Mouse (Mus musculus): ENCODE results near the gene Paqr5.

Paqr5 gene

DNA sequence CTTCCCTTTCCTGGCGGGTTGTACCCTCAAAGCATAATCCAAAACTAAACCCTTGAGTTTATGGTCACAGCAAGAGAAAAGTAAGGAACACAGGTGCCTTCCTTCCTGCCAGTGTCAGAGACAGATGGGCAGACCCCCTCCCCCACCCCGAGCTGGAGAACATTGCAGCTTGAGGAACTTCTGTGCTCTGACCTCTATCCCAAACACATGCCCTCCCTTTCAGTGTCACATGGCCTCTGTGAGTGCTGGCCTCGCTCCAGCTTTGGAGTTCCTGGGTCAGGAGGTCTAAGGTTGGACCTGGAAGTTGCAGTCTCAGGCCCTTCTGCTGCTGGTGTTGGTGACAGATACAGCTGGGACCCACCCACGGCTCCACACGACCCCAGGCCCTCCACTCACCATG is 65.9 kb downstream of the Paqr5 start:
- no peak for DNase-seq (ENCODE audit: low read depth, low spot score)

- no peak for DNase-seq (ENCODE audit: low read depth, low spot score)
Observed at GRCm38 (mm10) chr9:61959921-61960569, 66.6 kb downstream of the Paqr5 start.

GRCm38 (mm10) chr9:61954707-61955106 is 71.9 kb downstream of the Paqr5 start:
- DNase-seq (ENCODE audit: low read depth, low spot score): no peak

DNA sequence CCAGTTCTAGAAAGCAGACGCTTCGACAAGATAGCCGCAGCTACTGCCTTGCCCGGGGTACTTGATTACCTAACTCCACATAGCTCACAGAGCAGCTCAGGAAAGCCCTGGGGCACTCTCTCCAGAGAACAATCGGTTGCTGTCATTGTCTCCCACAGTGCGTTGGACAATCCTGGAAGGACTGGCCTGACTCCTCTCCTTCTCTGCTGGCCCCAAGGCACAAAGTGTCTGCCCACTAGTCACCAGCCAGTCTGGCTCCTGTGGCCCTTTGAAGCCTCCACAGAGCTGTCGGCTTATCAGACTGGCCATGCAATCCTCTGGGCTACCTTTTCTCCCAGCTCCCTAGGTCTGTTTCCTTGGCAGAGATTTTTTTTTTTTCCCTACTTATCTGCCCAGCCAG is 74.4 kb downstream of the Paqr5 start:
- DNase-seq (ENCODE audit: low read depth, low spot score): no peak

- DNase-seq (ENCODE audit: low read depth, low spot score): peak; percentile 68
Observed at GRCm38 (mm10) chr9:61947402-61948346, 79.0 kb downstream of the Paqr5 start.

DNA sequence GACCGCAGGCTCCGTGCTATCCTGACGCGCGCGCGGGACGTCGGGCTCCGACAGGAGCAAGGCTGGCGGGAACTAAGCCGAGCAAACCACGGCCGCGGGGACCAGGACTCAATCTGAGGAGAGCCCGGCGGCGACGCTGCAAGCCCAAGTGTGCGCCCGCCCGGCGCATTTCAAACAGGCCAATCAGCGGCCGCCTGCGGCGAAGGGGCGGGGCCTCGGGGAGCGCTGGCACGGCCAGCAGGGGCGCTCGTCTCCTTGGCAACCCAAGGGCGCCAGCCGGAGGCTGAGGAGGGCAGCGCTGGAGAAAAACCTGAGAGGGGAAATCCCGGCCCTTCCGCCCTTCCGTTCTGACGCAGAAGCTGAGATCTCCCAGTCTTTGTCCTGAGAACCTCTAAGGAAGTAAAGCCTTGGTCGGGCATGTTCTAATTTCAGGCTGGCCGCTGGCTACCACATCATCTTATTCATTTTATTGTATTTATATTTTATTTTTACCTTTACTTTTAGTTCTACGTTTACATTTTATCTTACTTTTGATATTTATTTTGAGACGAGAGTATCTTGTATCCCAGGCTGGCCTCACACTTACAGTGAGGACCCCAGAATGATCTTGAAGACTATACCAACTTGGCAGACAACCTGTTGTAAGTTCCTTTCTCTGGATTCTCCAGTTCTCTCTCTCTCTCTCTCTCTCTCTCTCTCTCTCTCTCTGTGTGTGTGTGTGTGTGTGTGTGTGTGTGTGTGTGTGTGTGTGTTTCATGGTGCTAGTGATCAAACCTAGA is 79.8 kb downstream of the Paqr5 start, which contains the start of gene Kif23:
Gene Kif23, minus strand, starts transcription at position 152 of the 779 bp plus-strand sequence.
- peak; percentile 84 for DNase-seq (ENCODE audit: low read depth, low spot score)

DNA sequence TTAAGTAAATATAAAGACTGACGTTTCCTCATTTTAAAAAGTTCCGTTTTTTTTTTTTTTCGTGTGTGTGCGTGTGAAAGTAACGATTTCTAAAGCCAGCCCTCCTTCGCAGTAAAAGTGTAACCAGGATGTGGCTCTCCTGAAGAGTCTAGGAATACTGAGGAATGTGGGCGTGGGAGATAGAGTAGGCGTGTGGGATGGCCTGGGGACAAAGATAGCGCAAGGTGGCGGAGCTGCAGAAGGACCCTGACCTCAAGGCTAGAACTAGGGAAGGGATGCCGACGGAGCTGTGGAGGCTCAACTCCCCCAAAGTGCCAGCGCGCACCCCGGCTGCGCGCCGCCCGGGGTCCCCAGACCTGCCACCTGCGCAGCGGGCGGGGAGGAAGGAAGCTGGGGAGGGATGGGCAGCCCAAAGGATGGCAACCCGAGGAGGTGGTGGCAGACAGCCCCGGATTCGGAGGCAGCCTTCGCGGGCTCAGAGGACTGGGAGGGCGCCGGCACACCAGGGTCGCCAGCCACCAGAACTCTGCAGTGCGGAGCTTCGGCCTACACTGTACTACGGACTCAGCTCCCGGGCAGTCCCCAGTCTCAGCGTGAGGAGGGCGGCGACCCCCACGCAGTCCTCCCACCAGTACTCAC is 80.6 kb downstream of the Paqr5 start:
- no peak for DNase-seq (ENCODE audit: low read depth, low spot score)

DNA sequence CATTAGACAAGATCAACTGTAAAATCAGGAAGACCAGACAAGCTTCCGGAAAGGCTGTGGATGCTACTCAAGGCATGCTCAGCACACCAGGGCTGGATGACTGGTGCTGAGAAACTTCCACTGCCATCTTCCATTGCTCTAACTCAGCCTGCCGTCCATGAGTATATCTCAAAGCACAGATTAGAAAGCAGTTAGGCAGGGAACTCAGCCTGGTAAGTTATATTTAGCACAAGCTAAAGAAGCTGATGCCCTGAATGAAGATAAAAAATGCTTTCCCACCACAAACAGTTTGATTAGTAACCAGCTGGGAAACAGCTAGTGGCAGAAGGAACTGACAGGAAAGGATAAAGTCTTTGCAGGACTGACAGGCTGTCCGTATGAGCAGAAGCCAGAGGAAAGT is 85.6 kb downstream of the Paqr5 start:
- DNase-seq (ENCODE audit: low read depth, low spot score): no peak

GRCm38 (mm10) chr9:61933333-61933732 is 93.3 kb downstream of the Paqr5 start:
- no peak for DNase-seq (ENCODE audit: low read depth, low spot score)

DNA sequence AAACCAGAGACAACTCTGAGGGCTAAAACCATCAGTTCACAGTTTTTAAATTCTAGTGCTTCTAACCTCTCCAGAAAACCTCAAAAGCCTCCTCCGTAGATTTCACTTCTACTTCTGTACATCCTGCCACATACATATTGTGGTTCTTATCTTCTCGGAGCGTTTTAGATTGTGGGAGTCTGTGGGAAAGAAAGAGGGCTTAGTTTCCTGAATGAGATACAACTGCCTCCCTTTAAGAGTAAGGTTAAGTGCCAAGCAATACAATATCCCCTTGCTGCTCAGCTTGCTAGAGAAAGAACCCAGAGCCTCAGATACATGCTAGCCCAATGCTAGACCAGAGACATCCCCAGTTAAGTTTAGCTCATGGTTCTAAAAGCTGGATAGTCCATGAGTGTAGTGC is 94.6 kb downstream of the Paqr5 start:
- DNase-seq (ENCODE audit: low read depth, low spot score): no peak

DNA sequence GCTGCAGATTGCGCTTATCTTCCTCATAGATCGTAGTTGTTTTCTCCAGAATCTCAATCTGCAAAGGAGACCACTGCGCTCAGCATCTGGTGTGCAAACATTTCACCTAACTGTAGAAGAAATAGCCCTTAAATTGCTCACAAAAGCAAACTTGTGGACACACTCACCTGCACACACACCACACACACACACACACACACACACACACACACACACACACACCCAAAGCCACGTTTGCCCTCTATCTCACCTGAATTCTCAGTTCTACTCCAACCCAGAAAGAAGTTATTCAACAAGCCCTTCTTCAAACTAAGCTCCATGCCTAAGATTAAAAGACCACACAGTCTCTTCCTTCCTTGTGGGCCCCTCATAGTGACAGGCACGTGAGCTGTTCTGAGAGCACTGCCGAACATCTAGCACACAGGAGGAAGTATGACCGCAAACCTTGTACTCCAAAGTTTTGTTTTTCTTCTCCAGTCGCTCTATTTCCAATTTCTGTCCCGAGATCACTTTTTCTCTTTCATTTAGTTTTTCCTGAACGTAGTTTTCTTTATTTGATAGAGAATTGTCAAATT is 101.5 kb downstream of the Paqr5 start:
- DNase-seq (ENCODE audit: low read depth, low spot score): no peak

GRCm38 (mm10) chr9:61920331-61920730 is 106.3 kb downstream of the Paqr5 start:
- no peak for DNase-seq (ENCODE audit: low read depth, low spot score)

GRCm38 (mm10) chr9:61919464-61919863 is 107.2 kb downstream of the Paqr5 start:
- DNase-seq (ENCODE audit: low read depth, low spot score): no peak

GRCm38 (mm10) chr9:61917436-61917835 is 109.2 kb downstream of the Paqr5 start:
- DNase-seq (ENCODE audit: low read depth, low spot score): no peak

DNA sequence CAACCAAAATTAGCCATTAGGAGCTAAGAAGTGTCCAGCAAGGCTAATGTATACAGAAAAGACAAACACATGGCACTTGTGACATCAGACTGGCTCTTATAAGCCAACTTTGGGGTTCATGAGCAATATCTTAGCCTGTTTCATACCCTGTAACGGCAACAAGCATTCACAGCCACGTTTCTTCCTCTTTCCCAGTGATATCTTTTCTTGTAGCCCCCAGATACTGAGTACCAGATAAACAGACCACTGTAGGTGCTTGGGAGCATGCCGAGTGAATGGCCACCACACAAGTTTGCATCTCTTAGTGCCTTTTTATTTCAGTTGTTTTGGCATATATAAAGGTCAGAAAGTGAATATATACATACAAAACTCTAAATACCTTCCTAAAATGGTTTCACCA is 109.7 kb downstream of the Paqr5 start:
- no peak for DNase-seq (ENCODE audit: low read depth, low spot score)

DNA sequence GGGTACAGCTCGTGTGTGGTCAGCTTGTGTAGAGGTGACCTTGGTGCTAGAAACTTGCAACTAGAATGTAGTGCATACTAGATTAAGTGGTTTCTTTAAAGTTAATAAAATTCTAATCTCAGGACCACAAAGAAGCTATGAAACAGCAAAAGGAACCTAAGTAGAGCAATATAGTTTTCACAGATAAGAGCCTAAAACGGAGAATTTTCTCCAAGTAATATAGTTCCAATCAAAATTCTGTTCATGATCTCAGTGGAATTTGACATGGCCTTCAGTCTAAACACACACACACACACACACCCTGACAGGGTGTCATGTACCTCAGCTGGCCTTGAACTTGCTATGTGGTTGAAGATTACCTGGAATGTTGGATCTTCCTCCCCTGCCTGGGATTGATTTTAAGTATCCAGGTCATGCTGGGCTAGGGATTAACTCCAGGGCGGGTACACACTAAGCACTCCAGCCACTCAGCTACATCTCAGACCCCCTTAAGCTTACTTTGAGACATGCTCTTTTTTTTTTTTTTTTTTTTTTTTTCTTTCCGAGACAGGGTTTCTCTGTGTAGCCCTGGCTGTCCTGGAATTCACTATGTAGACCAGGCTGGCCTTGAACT is 111.2 kb downstream of the Paqr5 start:
- no peak for DNase-seq (ENCODE audit: low read depth, low spot score)

GRCm38 (mm10) chr9:61914917-61915300 is 111.7 kb downstream of the Paqr5 start:
- DNase-seq (ENCODE audit: low read depth, low spot score): no peak

GRCm38 (mm10) chr9:61914203-61914916 is 112.3 kb downstream of the Paqr5 start, which contains the start of gene Rplp1:
Gene Rplp1 (minus strand): TSS chr9:61914542.
- DNase-seq (ENCODE audit: low read depth, low spot score): peak; percentile 97

- no peak for DNase-seq (ENCODE audit: low read depth, low spot score)
Observed at GRCm38 (mm10) chr9:61911300-61912128, 115.1 kb downstream of the Paqr5 start.

All from skeletal muscle tissue, adult 2 months (tissue).